Mouse (Mus musculus) bone marrow macrophage, adult 2 months (primary cell): Measurements from ENCODE around the gene Itpr1.

Experiments used
- CTCF ChIP-seq: IDR thresholded peaks from 2 replicates; pipeline ENCODE4 v1.5.1; 2012; ENCODE audit warnings: low read depth, mild to moderate bottlenecking, low read length, moderate library complexity
- POLR2A ChIP-seq: IDR thresholded peaks from 2 replicates; pipeline ENCODE4 v1.6.1; 2012; ENCODE audit warnings: mild to moderate bottlenecking, low read depth, low read length, borderline replicate concordance

DNA sequence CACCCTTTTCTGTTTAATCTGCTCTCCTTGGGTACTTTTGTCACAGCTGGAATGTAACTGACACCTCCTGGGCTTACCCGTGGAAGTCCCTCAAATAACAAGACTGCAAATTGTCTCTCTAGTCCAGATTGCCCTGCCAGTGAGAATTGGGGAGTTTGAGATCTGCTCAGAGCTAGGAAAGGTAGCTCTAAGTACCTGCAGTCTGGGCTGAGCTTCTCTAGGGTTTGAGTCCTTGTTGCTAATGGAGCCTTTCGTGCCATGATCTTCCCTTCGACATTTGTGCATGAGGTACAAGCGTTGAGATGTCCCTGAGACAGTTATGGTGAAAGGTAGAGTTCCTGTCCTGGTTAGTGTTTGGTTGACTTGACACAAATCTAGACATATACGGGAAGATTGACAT, 89.0 kb downstream of the Itpr1 start:
- TF ChIP-seq CTCF = no peak
- no peak for TF ChIP-seq POLR2A
